Mouse (Mus musculus): ENCODE measurements around the gene Zbtb45.

- TF ChIP-seq POLR2A (IDR thresholded peaks at IDR 0.05; ENCODE audit: low read depth, low read length) (peak; percentile 19), CTCF (IDR thresholded peaks at IDR 0.05; ENCODE audit: extremely low read depth, insufficient read depth, insufficient read length, insufficient replicate concordance) (no peak)
Measured at GRCm38 (mm10) chr7:12961511-12962141, 48.2 kb downstream of the Zbtb45 start.

Data from spleen, adult 2 months (tissue).